Mouse (Mus musculus) Patski (cell line): ENCODE measurements at regions not wholly inside any gene's neighbourhood (a gene's known extent, or its start where the extent isn't known, plus 50 kb on each side); places are given as distances from the start of the nearest gene placed in this dataset.

Experiments used
- ATAC-seq: fragments of 100-300 bp; one replicate; pipeline ENCODE4 v1.8.0; 2021
- CTCF ChIA-PET: fragments of 350-600 bp; sonication (Branson Sonifier 250); formaldehyde crosslinking; loops from one replicate; lab custom pipeline; 2022; ENCODE audit warnings: inconsistent platforms; lab: Charles Lee
- POLR2A ChIA-PET: fragments of 350-600 bp; sonication (Branson Sonifier 250); formaldehyde crosslinking; loops from one replicate; lab custom pipeline; 2022; ENCODE audit warnings: antibody characterized with exemption, inconsistent platforms; lab: Charles Lee
- DNase-seq: peaks from one replicate; pipeline ENCODE4 v3.0.0-alpha.2; 2011; ENCODE audit warnings: low read depth, low spot score
- H3K27me3 ChIP-seq: fragments of 371-371 bp; one replicate; pipeline ENCODE4 v1.5.1; 2021
- CTCF ChIP-seq: fragments of 100-300 bp; IDR thresholded peaks from one replicate; pipeline ENCODE4 v1.5.1; 2021
- in situ Hi-C: fragments of 300-500 bp; cut with MboI; formaldehyde crosslinking; loops from 3 replicates; pipeline ENCODE4 v1.11.1; 2018; ENCODE audit warnings: low pct_unique_long_range_greater_than_20kb, mixed read lengths

DNA sequence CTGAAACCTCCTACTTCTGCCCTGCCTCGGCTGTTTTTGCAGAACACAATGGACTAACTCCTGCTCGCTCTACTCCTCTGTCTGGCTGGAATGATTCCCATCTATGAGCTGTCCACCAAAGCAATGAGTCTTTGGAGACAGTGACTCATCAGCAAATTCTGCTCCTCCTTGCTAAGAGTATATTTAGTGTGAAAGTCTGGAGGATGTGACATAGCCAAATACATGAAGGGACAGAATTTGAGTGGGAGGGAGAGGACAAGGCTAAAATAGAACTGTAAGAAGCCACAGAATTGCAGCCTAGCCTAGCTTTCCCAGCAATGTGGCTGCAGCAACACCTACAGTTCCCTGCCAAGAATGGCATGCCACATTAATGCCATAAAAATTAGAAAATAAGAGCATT, 390.9 kb downstream of the Tmem161b start:
- POLR2A ChIA-PET: no interaction called here
- DNase-seq (no peak), ATAC-seq (no peak)
- CTCF ChIA-PET: interaction anchor here (1.7 kb wide), 1 partner anchor 9 kb away, joined by 4 read pairs; no protein-coding TSS in a partner anchor
- in situ Hi-C loops: no loop called here
- no peak for TF ChIP-seq CTCF
- no peaks in the 10 kb centered on the region for H3K27me3 ChIP-seq

GRCm38 (mm10) chr13:84624691-84625090, 402.6 kb downstream of the Tmem161b start:
- no peak for TF ChIP-seq CTCF
- DNase-seq: no peak
- in situ Hi-C loops: no loop called here
- ChIA-PET POLR2A (no interaction called here), CTCF (no interaction called here)
- H3K27me3 ChIP-seq: no peaks in the 10 kb centered on the region
- ATAC-seq: no peak

DNA sequence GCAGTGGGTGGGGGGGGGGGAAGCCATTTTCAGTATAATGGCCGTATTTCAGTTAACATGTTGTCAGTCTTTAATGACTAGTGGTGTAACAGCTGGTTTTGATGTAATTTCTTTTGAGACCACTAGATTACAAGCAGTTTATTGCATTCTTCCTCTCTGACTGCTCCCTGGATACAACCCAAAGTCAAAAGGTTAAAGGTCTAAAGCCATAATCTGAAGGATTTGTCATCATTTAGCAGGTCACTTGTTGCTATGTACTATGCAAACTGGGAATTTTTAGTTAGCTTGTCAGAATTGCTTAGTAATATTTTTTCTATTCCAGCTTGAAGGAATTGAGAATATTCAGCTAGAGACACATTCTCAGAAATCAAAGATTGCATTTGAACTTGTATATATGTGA, 403.4 kb downstream of the Tmem161b start:
- in situ Hi-C loops: no loop called here

GRCm38 (mm10) chr13:84625927-84626326, 403.8 kb downstream of the Tmem161b start:
- ATAC-seq (no peak), DNase-seq (no peak)
- H3K27me3 ChIP-seq: no peaks in the 10 kb centered on the region
- in situ Hi-C loops: no loop called here
- POLR2A ChIA-PET: no interaction called here
- CTCF ChIA-PET: no interaction called here
- TF ChIP-seq CTCF: no peak

More for the DNA sequence above, 403.4 kb downstream of the Tmem161b start:
- TF ChIP-seq CTCF: no peak
- POLR2A ChIA-PET: no interaction called here
- no peaks in the 10 kb centered on the region for H3K27me3 ChIP-seq
- no peak for DNase-seq
- CTCF ChIA-PET: no interaction called here
- no peak for ATAC-seq

GRCm38 (mm10) chr13:84626397-84626796, 404.3 kb downstream of the Tmem161b start:
- TF ChIP-seq CTCF: no peak
- H3K27me3 ChIP-seq: no peaks in the 10 kb centered on the region
- in situ Hi-C loops: no loop called here
- DNase-seq (no peak), ATAC-seq (no peak)
- ChIA-PET POLR2A (no interaction called here), CTCF (no interaction called here)

DNA sequence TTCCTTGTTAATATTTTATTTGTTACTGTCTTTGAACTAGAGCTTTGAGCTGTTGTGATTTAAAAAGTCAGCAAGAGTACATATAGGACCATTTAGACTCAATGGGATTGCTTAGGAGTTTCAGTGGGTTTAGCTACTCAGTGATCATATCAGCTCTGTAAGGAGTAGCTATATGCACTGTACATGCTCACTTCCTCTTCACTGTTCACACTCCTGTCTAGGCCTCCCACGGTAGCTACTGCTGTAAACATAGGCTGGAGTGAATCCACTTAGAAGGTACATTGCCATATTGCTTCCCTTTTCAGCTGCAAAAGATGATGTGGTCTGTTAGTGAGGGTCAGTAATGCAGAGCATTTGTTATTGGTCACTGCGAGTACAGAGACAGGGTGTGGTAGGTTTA, 408.6 kb downstream of the Tmem161b start:
- DNase-seq (no peak), ATAC-seq (no peak)
- in situ Hi-C loops: no loop called here
- ChIA-PET POLR2A (no interaction called here), CTCF (no interaction called here)
- H3K27me3 ChIP-seq: no peaks in the 10 kb centered on the region
- no peak for TF ChIP-seq CTCF

DNA sequence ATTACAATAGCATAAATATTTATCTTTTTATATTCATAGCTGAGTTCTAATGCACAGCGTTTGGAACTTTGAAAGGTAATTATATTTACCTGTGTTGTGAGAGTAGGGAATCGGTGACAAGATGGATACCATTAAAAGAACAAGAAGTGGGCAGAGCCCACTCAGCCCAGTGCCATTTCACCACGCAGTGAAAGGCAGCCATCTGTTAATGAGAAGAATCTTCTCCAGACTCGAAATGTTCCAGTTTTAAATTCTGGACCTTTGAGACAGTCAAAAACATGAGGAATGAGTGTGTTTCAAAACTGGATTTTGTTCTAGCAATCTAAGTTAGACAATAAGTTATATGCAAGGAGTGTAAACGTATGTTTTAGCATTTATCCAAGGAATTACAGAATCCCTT, 410.4 kb downstream of the Tmem161b start:
- no peak for ATAC-seq
- in situ Hi-C loops: no loop called here
- POLR2A ChIA-PET: no interaction called here
- H3K27me3 ChIP-seq: no peaks in the 10 kb centered on the region
- TF ChIP-seq CTCF: no peak
- CTCF ChIA-PET: no interaction called here
- DNase-seq: no peak

DNA sequence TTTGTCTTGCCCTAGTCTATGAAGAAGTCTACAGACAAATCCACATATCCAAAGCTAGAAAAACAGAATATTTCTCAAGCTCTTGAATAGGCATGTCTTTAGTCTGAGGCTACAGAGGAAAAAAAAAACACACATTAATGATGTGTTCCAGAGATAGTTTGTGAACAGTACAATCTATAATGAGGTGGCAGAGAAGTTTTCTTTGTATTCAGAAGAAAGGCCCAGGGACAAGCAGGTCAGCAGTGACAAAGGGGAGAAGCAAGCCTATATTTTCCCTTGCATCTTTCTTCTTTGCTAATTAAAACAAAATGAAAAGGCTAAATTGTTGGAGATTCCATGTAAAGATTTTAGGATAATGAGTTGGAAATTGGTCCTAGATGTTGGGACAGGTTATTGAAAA, 414.7 kb downstream of the Tmem161b start:
- ChIA-PET CTCF (no interaction called here), POLR2A (interaction anchor here (0.6 kb wide), 1 partner anchor 15 kb away, joined by 3 read pairs; no protein-coding TSS in a partner anchor)
- TF ChIP-seq CTCF: no peak
- in situ Hi-C loops: no loop called here
- ATAC-seq (no peak), DNase-seq (no peak)
- H3K27me3 ChIP-seq: no peaks in the 10 kb centered on the region

- ATAC-seq: no peak
These were observed 415.5 kb downstream of the Tmem161b start for GRCm38 (mm10) chr13:84637606-84638005.

DNA sequence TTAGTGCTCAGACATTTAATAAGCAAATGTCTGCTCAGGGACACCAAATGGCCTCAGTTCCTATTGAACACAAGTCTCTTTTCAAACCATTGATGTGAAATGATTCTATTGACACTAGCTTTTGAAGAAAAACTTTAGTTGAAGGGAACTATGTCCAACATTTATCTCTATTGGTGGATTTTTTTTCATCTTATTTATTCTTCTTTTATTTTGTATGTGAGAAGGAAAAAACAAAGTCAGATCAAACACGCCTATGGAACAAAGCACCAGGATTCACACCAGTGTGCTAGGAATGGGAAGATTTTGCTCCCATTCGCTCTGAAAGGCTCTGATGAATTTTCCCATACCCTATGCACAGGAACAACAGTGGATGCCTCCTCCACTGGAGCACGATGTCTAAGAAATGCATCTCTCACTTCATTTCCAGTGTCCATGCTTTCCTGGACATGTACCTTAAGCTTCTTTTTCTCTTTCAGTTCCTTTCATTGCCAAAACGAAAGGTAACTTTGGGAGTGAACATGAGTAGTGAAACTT, 416.4 kb downstream of the Tmem161b start:
- no peaks in the 10 kb centered on the region for H3K27me3 ChIP-seq
- POLR2A ChIA-PET: no interaction called here
- ATAC-seq: no peak
- no peak for DNase-seq
- TF ChIP-seq CTCF: no peak
- CTCF ChIA-PET: no interaction called here
- in situ Hi-C loops: no loop called here

More at GRCm38 (mm10) chr13:84637606-84638005, 415.5 kb downstream of the Tmem161b start:
- DNase-seq: no peak
- CTCF ChIA-PET: no interaction called here
- H3K27me3 ChIP-seq: no peaks in the 10 kb centered on the region
- POLR2A ChIA-PET: no interaction called here
- in situ Hi-C loops: no loop called here
- TF ChIP-seq CTCF: no peak

GRCm38 (mm10) chr13:84639087-84640022, 417.3 kb downstream of the Tmem161b start:
- CTCF ChIA-PET: no interaction called here
- in situ Hi-C loops: no loop called here
- POLR2A ChIA-PET: no interaction called here
- TF ChIP-seq CTCF: no peak
- no peaks in the 10 kb centered on the region for H3K27me3 ChIP-seq
- DNase-seq (no peak), ATAC-seq (no peak)
